Mouse (Mus musculus) embryonic facial prominence, embryonic 13.5 days (tissue): ENCODE measurements around the gene Fbxl13. TPM values are rescaled to one million over a fixed set of nuclear protein-coding genes. Genes with fewer than 3 reads are reported as not detected.

Source experiments
- ATAC-seq: fragments of 200-750 bp; cut with Nextera tagmentation; 2 replicates; pipeline ENCODE4 v1.8.0; 2017; ENCODE audit warnings: low read depth; ENCODE audit not compliant: insufficient number of reproducible peaks, insufficient read depth, low FRiP score, low TSS enrichment
- H3K27ac ChIP-seq: fragments of 300-500 bp; sonication (generic); 2 replicates; pipeline ENCODE4 v1.5.1; 2015; ENCODE audit warnings: moderate library complexity, mild to moderate bottlenecking, inconsistent platforms
- H3K27me3 ChIP-seq: fragments of 300-500 bp; sonication (generic); 2 replicates; pipeline ENCODE4 v1.6.1; 2015; ENCODE audit warnings: mild to moderate bottlenecking, inconsistent platforms
- H3K36me3 ChIP-seq: fragments of 300-500 bp; sonication (generic); 2 replicates; pipeline ENCODE4 v1.6.1; 2015; ENCODE audit warnings: mild to moderate bottlenecking, inconsistent platforms
- H3K4me1 ChIP-seq: fragments of 300-500 bp; sonication (generic); 2 replicates; pipeline ENCODE4 v1.6.1; 2015; ENCODE audit warnings: inconsistent platforms
- H3K4me2 ChIP-seq: fragments of 300-500 bp; sonication (generic); 2 replicates; pipeline ENCODE4 v1.6.1; 2015; ENCODE audit warnings: moderate library complexity, mild to moderate bottlenecking, inconsistent platforms
- H3K4me3 ChIP-seq: fragments of 300-500 bp; sonication (generic); 2 replicates; pipeline ENCODE4 v1.5.1; 2015; ENCODE audit warnings: mild to moderate bottlenecking, inconsistent platforms
- H3K9ac ChIP-seq: fragments of 300-500 bp; sonication (generic); 2 replicates; pipeline ENCODE4 v1.6.1; 2015; ENCODE audit warnings: mild to moderate bottlenecking, inconsistent platforms
- H3K9me3 ChIP-seq: fragments of 300-500 bp; sonication (generic); 2 replicates; pipeline ENCODE4 v1.6.1; 2016; ENCODE audit warnings: inconsistent platforms
- WGBS: fragments of 180-500 bp; shearing (Covaris S2); methylation state at CpG from one replicate; pipeline ENCODE4 v1.1.7; 2015; ENCODE audit warnings: mixed read lengths; 5-methylcytosine and 5-hydroxymethylcytosine counted together
- polyA plus RNA-seq: library from polyadenylated mRNA; unstranded; fragments of >200 nt; fragmentation: Nextera tagmentation; extraction: Ambion mirVana; gene quantifications from 2 replicates; pipeline ENCODE4 v1.2.1, GENCODE M21; 2015

Fbxl13 gene
- polyA plus RNA-seq, 1 experiment from 2014 or later: 0.14 TPM

- no peak for ATAC-seq
- WGBS: 68% methylated on average over 4 of the region's 4 CpGs
- Histone ChIP-seq H3K4me2 (no peak overlapping the region), H3K9ac (no peak overlapping the region), H3K36me3 (peaks cover 6% of the 10 kb centered on the region), H3K27ac (0 out of 2 replicates have a peak overlapping the region, but pooled peaks have one; percentile 97), H3K4me3 (no peak overlapping the region), H3K4me1 (peaks cover 30% of the 10 kb centered on the region), H3K27me3 (no peaks in the 10 kb centered on the region), H3K9me3 (no peaks in the 10 kb centered on the region)
Measured at GRCm38 (mm10) chr5:21542226-21542625, 103.2 kb downstream of the Fbxl13 start.

GRCm38 (mm10) chr5:21532921-21533320 lies 112.5 kb downstream of the Fbxl13 start:
- Histone ChIP-seq H3K36me3 (no peaks in the 10 kb centered on the region), H3K27ac (no peak overlapping the region), H3K4me2 (no peak overlapping the region), H3K4me3 (no peak overlapping the region), H3K9ac (no peak overlapping the region), H3K9me3 (peaks cover 7% of the 10 kb centered on the region; the same call in 1 of the 2 replicates), H3K27me3 (no peaks in the 10 kb centered on the region), H3K4me1 (no peaks in the 10 kb centered on the region)
- ATAC-seq: no peak
- WGBS: 85% methylated on average over 5 of the region's 5 CpGs

- Histone ChIP-seq H3K4me2 (no peak overlapping the region), H3K27ac (no peak overlapping the region), H3K4me1 (no peaks in the 10 kb centered on the region), H3K9me3 (peaks cover 7% of the 10 kb centered on the region; the same call in 1 of the 2 replicates), H3K4me3 (no peak overlapping the region), H3K9ac (no peak overlapping the region), H3K36me3 (no peaks in the 10 kb centered on the region), H3K27me3 (no peaks in the 10 kb centered on the region)
- no peak for ATAC-seq
- WGBS: 89% methylated on average over 2 of the region's 2 CpGs
Measured at GRCm38 (mm10) chr5:21532126-21532525, 113.3 kb downstream of the Fbxl13 start.

GRCm38 (mm10) chr5:21529110-21529720 lies 116.2 kb downstream of the Fbxl13 start:
- H3K4me2 ChIP-seq: no peak overlapping the region
- H3K9me3 ChIP-seq: peaks cover 7% of the 10 kb centered on the region; the same call in 1 of the 2 replicates
- no peaks in the 10 kb centered on the region for H3K36me3 ChIP-seq
- no peak overlapping the region for H3K9ac ChIP-seq
- no peak overlapping the region for H3K27ac ChIP-seq
- no peak for ATAC-seq
- H3K27me3 ChIP-seq: no peaks in the 10 kb centered on the region
- no peak overlapping the region for H3K4me3 ChIP-seq
- H3K4me1 ChIP-seq: no peaks in the 10 kb centered on the region
- 88% methylated on average over 8 of the region's 8 CpGs for WGBS

GRCm38 (mm10) chr5:21528068-21528842 lies 117.2 kb downstream of the Fbxl13 start:
- no peak overlapping the region for H3K4me3 ChIP-seq
- 0 out of 2 replicates have a peak, but pooled peaks cover 3% of the 10 kb centered on the region for H3K4me1 ChIP-seq
- 90% methylated on average over 15 of the region's 15 CpGs for WGBS
- no peaks in the 10 kb centered on the region for H3K36me3 ChIP-seq
- no peaks in the 10 kb centered on the region for H3K27me3 ChIP-seq
- H3K9ac ChIP-seq: no peak overlapping the region
- H3K4me2 ChIP-seq: no peak overlapping the region
- ATAC-seq: no peak
- H3K9me3 ChIP-seq: peaks cover 7% of the 10 kb centered on the region; the same call in 1 of the 2 replicates
- no peak overlapping the region for H3K27ac ChIP-seq

GRCm38 (mm10) chr5:21527488-21527911 lies 117.9 kb downstream of the Fbxl13 start:
- Histone ChIP-seq H3K9me3 (peaks cover 7% of the 10 kb centered on the region; the same call in 1 of the 2 replicates), H3K4me3 (no peak overlapping the region), H3K4me1 (0 out of 2 replicates have a peak, but pooled peaks cover 3% of the 10 kb centered on the region), H3K36me3 (no peaks in the 10 kb centered on the region), H3K27me3 (no peaks in the 10 kb centered on the region), H3K4me2 (no peak overlapping the region), H3K9ac (no peak overlapping the region), H3K27ac (no peak overlapping the region)
- no peak for ATAC-seq
- WGBS: 86% methylated on average over 4 of the region's 4 CpGs

- 64% methylated on average over 11 of the region's 11 CpGs for WGBS
Measured at GRCm38 (mm10) chr5:21526835-21527485, 118.5 kb downstream of the Fbxl13 start.

GRCm38 (mm10) chr5:21519166-21519565 lies 126.3 kb downstream of the Fbxl13 start:
- H3K4me2 ChIP-seq: no peak overlapping the region
- H3K9me3 ChIP-seq: no peaks in the 10 kb centered on the region
- no peak overlapping the region for H3K27ac ChIP-seq
- WGBS: 62% methylated on average over 3 of the region's 3 CpGs
- no peaks in the 10 kb centered on the region for H3K27me3 ChIP-seq
- ATAC-seq: no peak
- H3K4me3 ChIP-seq: no peak overlapping the region
- H3K36me3 ChIP-seq: no peaks in the 10 kb centered on the region
- 0 out of 2 replicates have a peak, but pooled peaks cover 11% of the 10 kb centered on the region for H3K4me1 ChIP-seq
- no peak overlapping the region for H3K9ac ChIP-seq

More at GRCm38 (mm10) chr5:21526835-21527485, 118.5 kb downstream of the Fbxl13 start:
- no peaks in the 10 kb centered on the region for H3K27me3 ChIP-seq
- no peak overlapping the region for H3K4me2 ChIP-seq
- 0 out of 2 replicates have a peak, but pooled peaks cover 3% of the 10 kb centered on the region for H3K4me1 ChIP-seq
- H3K36me3 ChIP-seq: no peaks in the 10 kb centered on the region
- no peak overlapping the region for H3K4me3 ChIP-seq
- H3K27ac ChIP-seq: no peak overlapping the region
- H3K9me3 ChIP-seq: peaks cover 7% of the 10 kb centered on the region; the same call in 1 of the 2 replicates
- ATAC-seq: no peak
- no peak overlapping the region for H3K9ac ChIP-seq

- Histone ChIP-seq H3K4me2 (no peak overlapping the region), H3K4me1 (0 out of 2 replicates have a peak, but pooled peaks cover 14% of the 10 kb centered on the region), H3K4me3 (no peak overlapping the region), H3K9ac (no peak overlapping the region), H3K27me3 (no peaks in the 10 kb centered on the region), H3K36me3 (no peaks in the 10 kb centered on the region), H3K9me3 (no peaks in the 10 kb centered on the region), H3K27ac (no peak overlapping the region)
- no peak for ATAC-seq
- WGBS: 49% methylated on average over 4 of the region's 4 CpGs
Measured at GRCm38 (mm10) chr5:21518207-21518606, 127.2 kb downstream of the Fbxl13 start.

GRCm38 (mm10) chr5:21517562-21517961 lies 127.9 kb downstream of the Fbxl13 start:
- 0 out of 2 replicates have a peak, but pooled peaks cover 17% of the 10 kb centered on the region for H3K4me1 ChIP-seq
- no peak overlapping the region for H3K27ac ChIP-seq
- ATAC-seq: no peak
- H3K4me3 ChIP-seq: no peak overlapping the region
- H3K36me3 ChIP-seq: no peaks in the 10 kb centered on the region
- no peaks in the 10 kb centered on the region for H3K9me3 ChIP-seq
- no peak overlapping the region for H3K9ac ChIP-seq
- no peak overlapping the region for H3K4me2 ChIP-seq
- WGBS: 93% methylated on average over 2 of the region's 2 CpGs
- no peaks in the 10 kb centered on the region for H3K27me3 ChIP-seq

- Histone ChIP-seq H3K9me3 (no peaks in the 10 kb centered on the region), H3K4me3 (no peak overlapping the region), H3K4me1 (0 out of 2 replicates have a peak, but pooled peaks cover 14% of the 10 kb centered on the region), H3K27ac (no peak overlapping the region), H3K9ac (no peak overlapping the region), H3K27me3 (no peaks in the 10 kb centered on the region), H3K4me2 (no peak overlapping the region), H3K36me3 (no peaks in the 10 kb centered on the region)
- no peak for ATAC-seq
- WGBS: 53% methylated on average over 10 of the region's 10 CpGs
Measured at GRCm38 (mm10) chr5:21513363-21513762, 132.1 kb downstream of the Fbxl13 start.
